Mouse (Mus musculus) brain, adult 2 months (tissue): ENCODE results near the gene Smarcd3.

Experiments used
- DNase-seq: peaks from one replicate; pipeline ENCODE4 v3.0.0; 2011; ENCODE audit warnings: low read depth, low spot score

Smarcd3 gene

GRCm38 (mm10) chr5:24597221-24597728 is 26.9 kb downstream of the Smarcd3 start:
- DNase-seq, result peak; percentile 94

DNA sequence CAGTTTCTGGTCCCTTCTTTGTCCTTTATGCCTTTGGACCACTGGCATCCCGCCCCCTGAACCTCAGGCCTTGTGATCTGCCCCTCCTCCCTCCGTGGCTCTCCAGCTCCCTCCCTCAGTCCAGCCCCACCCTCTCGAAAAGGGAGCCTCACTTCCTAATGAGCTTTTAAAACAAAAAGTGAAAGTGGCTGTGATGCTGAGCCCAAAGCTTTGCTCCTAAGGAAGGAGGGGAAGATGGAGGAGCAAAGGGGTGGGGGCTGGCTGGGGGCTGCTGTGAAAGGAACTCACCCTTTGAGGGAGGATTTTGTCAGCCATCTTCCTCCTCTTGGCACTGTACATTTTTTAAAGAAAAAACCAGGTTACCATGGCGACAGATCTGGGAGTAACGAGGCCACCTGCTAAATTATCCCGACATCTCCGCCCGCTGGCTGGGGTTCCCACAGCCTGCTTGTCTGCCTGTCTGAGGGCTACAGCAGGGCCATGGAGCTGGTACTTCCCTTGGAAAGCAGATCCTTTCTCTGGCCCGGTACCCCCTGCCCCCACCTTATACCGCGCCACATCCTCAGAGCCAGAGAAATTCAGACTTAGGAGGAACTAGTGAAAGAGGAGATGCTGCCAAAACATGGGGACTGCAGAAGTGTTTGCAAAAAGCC is 27.6 kb downstream of the Smarcd3 start:
- DNase-seq, result peak; percentile 90

GRCm38 (mm10) chr5:24595786-24596380 is 28.3 kb downstream of the Smarcd3 start:
- no peak for DNase-seq

- no peak for DNase-seq
Measured at GRCm38 (mm10) chr5:24595261-24595660, 28.9 kb downstream of the Smarcd3 start.

GRCm38 (mm10) chr5:24594346-24594745 is 29.9 kb downstream of the Smarcd3 start:
- no peak for DNase-seq

DNA sequence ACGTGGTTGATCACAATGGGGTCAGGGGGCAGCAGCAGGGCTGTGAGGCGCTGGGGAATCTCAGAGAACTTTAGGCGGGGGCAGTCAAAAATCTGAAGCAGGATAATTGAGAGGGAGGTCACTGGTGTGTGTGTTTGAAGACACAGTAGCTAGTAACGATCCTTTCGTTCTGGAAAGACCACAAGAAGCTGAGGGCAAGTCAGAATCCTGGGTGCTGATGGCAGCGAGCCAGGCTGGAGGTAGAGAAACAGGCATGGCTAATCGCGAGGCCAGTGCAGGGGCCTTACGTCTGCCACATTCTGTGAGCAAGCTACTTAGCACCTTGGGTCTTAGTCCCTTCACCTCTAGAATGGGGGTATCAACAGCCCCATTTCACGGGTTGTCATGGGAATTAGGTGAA is 30.3 kb downstream of the Smarcd3 start:
- DNase-seq, result no peak

GRCm38 (mm10) chr5:24593230-24593629 is 31.0 kb downstream of the Smarcd3 start:
- DNase-seq, result no peak

- DNase-seq, result no peak
Measured at GRCm38 (mm10) chr5:24592471-24593160, 31.6 kb downstream of the Smarcd3 start.

- DNase-seq, result no peak
Measured at GRCm38 (mm10) chr5:24591796-24592470, 32.3 kb downstream of the Smarcd3 start.

DNA sequence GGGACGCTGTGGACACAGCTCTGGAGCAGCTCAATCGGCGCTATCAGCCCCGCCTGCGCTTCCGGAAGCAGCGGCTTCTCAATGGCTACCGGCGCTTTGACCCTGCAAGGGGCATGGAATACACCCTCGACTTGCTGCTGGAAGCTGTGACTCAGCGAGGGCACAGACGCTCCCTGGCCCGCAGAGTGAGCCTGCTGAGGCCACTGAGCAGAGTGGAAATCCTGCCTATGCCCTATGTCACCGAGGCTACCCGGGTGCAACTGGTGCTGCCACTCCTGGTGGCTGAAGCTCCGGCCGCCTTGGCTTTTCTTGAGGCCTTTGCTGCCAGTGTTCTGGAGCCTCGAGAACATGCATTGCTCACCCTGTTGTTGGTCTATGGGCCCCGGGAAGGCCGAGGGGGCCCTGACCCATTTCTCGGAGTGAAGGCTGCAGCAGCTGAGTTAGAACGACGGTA is 32.9 kb downstream of the Smarcd3 start:
- DNase-seq, result no peak

GRCm38 (mm10) chr5:24589511-24590500 is 34.4 kb downstream of the Smarcd3 start:
- DNase-seq, result no peak

DNA sequence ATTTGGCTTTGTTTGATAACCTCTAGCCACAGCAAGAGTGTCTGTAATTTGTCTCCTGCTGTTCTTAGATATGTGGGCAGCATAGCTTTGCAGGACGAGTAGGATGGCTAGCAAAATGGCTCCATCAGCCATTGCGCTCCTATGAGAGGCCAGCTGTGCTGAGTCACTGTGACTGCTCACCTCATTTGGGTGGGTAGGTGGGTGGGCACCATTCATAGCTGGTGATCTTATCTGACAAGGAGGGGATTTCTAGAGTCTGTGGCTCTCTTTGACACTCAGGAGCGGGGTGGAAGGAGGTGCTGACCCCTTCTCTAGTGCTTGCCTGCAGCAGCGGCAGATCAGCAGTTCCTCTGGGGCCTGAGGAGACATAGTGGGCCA is 37.0 kb downstream of the Smarcd3 start:
- DNase-seq, result peak; percentile 86

DNA sequence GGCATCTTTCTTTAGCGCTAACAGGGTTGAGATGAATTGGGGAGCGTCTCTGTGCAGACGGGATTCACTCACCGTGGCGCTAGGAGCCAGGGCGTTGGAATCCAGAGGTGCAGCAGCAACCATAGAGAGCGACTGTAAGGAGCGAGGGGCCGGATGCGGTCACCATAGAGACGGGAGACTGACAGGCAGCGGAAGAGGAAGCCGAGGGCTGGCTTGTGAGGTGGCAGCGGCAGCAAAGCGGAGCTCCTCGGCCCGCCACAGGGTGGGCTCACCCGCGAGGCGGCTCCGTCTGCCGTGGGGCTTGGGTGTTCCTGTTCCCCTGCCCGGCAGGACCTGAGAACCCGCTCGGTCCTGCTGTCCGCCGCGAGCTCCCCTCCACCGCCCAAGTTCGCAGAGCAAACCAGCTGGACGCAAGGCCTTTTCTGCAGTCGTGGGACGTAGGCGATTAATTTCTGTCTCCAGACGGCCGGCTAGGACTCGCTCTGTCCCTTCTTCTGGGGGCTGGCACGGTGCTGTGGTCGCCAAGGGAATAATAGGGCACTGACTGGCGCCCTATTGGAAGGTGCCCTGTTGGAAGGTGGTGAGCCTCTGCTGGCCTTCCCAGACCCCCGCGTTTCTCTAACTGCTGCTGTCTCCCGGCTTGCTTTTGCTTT is 37.5 kb downstream of the Smarcd3 start, which contains the start of gene Chpf2:
TSS of gene Chpf2 (plus strand) at position 195 of the 653 bp plus-strand sequence.
- DNase-seq, result peak; percentile 97

DNA sequence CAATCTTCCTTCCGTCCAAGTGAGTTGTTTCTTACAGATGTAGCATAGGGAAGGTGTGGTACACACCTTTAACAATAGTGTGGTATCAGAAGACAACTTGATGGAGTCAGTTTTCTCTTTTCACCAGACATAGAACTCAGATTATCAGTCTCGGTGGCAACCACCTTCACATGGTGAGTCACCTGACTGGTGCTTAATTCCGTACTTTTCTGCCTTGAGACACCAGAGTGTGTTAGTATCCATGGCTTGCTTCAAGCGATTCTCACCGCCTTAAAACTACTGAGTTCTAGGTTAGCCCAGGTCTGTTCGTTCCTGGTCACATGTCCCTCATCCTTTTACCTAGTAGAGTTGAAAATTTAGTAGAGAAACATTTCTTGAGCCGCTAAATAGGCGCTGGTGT is 38.1 kb downstream of the Smarcd3 start:
- peak; percentile 47 for DNase-seq

GRCm38 (mm10) chr5:24578109-24578963 is 45.9 kb downstream of the Smarcd3 start:
- no peak for DNase-seq

- peak; percentile 100 for DNase-seq
Measured at GRCm38 (mm10) chr5:24577183-24577929, 46.9 kb downstream of the Smarcd3 start, which contains the start of gene Abcf2. Abcf2 (minus strand) TSS chr5:24577467.

DNA sequence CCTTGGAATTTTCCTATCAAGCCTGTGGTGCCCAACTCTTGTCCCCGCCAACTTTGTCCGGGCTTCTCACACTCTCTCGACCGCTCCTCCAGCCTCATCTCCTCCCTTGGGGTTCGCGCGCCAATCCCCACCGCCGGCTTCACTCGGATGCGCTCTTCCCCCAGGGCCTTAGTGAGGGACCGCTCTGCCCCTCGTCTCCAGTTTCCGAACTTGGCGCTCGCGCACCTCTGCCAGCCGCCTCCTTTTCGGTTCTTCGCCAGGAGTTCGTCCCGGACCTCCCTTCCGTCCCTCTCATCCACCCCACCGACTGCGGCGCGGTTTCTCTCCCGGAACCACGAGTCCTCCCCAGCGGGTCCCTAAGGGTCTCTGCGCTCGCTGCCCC is 47.4 kb downstream of the Smarcd3 start:
- no peak for DNase-seq

DNA sequence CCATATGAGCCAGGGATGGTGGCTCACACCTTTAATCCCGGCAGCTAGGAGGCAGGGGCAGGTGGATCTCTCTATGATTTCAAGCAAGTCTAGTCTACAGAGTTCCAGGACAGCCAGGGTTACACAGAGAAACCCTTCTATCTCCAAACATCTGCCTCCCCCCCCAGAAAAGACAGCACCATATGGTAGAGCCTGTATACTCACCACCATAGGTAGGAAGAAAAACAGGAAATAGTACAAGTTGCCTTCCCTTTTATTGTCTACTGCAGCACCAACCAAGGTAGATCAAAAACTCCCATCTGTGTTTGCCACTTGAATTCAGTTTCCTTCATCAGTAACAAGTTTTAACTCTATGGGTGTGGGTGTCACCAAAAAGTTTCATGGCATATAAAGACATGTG is 48.3 kb downstream of the Smarcd3 start:
- DNase-seq, result no peak

- DNase-seq, result no peak
Measured at GRCm38 (mm10) chr5:24556709-24557108, 67.5 kb downstream of the Smarcd3 start, which contains the start of gene 4931409K22Rik. 4931409K22Rik (minus strand) TSS chr5:24556809.
